Mouse (Mus musculus) megakaryocyte, embryonic 14.5 days (primary cell): ENCODE measurements around the gene A730009L09Rik.

Experiments used
- FLI1 ChIP-seq: IDR thresholded peaks from 2 replicates; pipeline ENCODE4 v1.6.1; 2012; ENCODE audit warnings: low read length, inconsistent platforms, mixed read lengths
- GATA1 ChIP-seq: IDR thresholded peaks from 3 replicates; pipeline ENCODE4 v1.6.1; 2012; ENCODE audit warnings: mixed read lengths, low read length, inconsistent platforms, borderline replicate concordance

- no peak for TF ChIP-seq GATA1
- TF ChIP-seq FLI1 = no peak
These were observed 12.5 kb downstream of the A730009L09Rik start for GRCm38 (mm10) chr16:84527375-84527774.
